Mouse (Mus musculus) olfactory bulb, adult 2 months (tissue): Measurements from ENCODE around the gene Uox.

ENCODE experiments used
- CTCF ChIP-seq: fragments of 200-500 bp; IDR thresholded peaks from 2 replicates; pipeline ENCODE4 v1.5.1; 2012; ENCODE audit warnings: low read depth, mild to moderate bottlenecking, low read length, moderate library complexity; ENCODE audit not compliant: insufficient read depth
- POLR2A ChIP-seq: fragments of 200-500 bp; IDR thresholded peaks from 2 replicates; pipeline ENCODE4 v1.6.1; 2012; ENCODE audit warnings: mild to moderate bottlenecking, low read depth, low read length, moderate library complexity; ENCODE audit not compliant: insufficient read depth

DNA sequence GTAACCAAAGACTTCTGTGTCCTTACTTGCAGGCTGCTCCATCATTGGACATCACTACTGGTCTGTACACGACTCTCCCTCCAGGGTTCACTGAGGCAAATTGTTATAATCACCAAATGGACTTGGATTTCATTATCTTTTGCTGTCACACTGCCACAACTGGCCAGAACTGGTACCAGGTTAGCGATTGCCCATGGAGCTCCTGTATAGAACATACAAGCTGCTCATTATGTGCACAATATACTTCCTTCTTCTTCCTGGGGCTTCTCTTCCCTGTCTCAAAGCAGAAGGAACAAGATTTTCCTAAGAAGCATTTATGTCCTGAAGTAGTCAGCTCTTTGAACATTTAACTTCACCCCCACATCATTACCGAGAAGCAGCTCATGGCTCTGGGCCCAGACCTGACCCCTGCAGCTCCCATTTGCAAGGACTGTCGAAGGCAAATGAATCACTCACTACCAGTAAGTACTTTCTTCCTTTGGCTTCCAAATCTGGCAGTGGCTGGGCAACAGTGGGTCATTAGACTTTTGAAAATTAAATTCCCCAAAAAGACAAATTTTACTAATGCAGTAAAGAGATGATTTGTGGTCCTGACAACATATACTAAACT is 71.7 kb downstream of the Uox start:
- TF ChIP-seq CTCF (no peak), POLR2A (no peak)
